Mouse (Mus musculus): ENCODE measurements around the gene Lamc2.

DNA sequence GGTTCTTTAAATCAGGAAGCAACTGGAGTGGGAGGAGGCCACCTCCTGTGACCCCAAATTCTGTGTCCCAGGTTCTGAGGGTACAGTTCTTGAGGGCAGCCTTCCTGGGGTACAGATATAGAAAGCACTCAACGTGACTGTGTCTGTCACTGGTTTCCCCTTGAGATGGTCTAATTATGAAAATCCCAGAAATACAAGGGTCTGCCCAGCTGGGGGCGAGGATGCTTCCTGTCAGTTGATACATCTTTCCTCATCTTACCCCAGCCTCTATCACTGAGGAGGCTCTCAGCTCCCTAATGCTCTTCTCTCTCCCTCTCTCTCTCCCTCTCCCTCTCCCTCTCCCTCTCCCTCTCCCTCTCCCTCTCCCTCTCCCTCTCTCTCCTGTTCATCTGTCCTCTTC, 96.2 kb downstream of the Lamc2 start:
- TF ChIP-seq POLR2A (IDR thresholded peaks at IDR 0.05; ENCODE audit: borderline replicate concordance, control insufficient read depth, low read depth, low read length) (no peak), CTCF (IDR thresholded peaks at IDR 0.05; ENCODE audit: control insufficient read depth, insufficient read depth, low read length) (no peak)
